Mouse (Mus musculus): ENCODE data around the gene Frmd4b. TPM values are rescaled to one million over a fixed set of nuclear protein-coding genes. Genes with fewer than 3 reads are reported as not detected.
A peak's percentile ranks its signal among the peaks of the same experiment; 100 is the strongest.

The Frmd4b gene
- polyA plus RNA-seq, 1 experiment from 2014 or later, result 13.7 TPM

GRCm38 (mm10) chr6:97289316-97289820, 328.0 kb downstream of the Frmd4b start:
- Histone ChIP-seq H3K27me3 (ENCODE audit: control insufficient read depth, insufficient read depth, low read length) (no peaks in the 10 kb centered on the region), H3K27ac (ENCODE audit: low read depth, low read length) (no peak overlapping the region), H3K36me3 (ENCODE audit: control insufficient read depth, insufficient read depth, low read length) (peaks cover 15% of the 10 kb centered on the region), H3K4me2 (replicated peaks; ENCODE audit: low read depth, low read length) (no peak overlapping the region), H3K9ac (ENCODE audit: low read depth, low read length) (no peak overlapping the region), H3K9me3 (ENCODE audit: control insufficient read depth, low read length) (no peaks in the 10 kb centered on the region), H3K4me3 (ENCODE audit: low read length) (no peak overlapping the region), H3K4me1 (ENCODE audit: control insufficient read depth, insufficient read depth, low read length) (no peaks in the 10 kb centered on the region)
- ATAC-seq (ENCODE audit: low FRiP score, low TSS enrichment), result no peak
- WGBS, result 68% methylated on average over 10 of the region's 10 CpGs

DNA sequence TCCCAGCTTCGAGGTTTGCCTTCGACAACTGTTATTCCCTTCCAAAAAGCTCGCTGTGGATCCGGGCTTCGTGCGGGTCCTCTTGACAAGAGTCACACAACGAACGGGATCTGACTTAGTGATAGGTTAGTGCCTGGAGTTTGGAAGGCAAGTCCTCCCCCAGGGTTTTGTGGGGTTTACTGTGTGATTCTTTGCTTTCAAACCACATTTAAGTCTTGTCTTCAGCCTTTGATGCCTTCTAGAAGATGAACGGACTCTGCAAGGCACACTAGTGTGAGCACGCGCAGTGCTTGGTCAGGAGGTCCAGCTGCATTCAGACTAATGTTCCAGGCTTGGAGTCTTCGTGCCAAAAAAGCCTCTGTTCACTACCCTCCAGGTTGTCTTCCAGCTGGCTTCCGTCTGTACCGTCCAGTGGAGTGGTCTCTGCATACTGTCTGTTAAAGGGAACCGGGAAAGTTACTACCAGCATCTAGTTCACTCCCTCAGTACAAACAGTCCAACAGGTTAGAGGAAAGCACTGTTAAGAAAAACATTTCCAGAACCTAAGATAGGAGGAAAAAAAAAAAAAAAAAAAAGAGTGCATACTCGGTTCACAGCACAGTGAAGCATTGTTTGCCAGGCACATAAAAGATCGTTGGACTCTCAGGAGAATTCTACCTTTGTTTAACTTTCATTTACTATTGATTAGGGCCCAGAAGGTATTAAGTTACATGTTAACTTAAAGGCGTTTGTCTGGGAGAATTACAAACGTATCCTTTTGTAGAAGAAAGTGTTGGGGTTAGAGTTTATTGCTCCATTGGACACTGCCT, 329.1 kb downstream of the Frmd4b start:
- WGBS, result 67% methylated on average over 19 of the region's 19 CpGs
- Histone ChIP-seq H3K27me3 (ENCODE audit: control insufficient read depth, insufficient read depth, low read length) (no peaks in the 10 kb centered on the region), H3K36me3 (ENCODE audit: control insufficient read depth, insufficient read depth, low read length) (peaks cover 15% of the 10 kb centered on the region), H3K4me2 (replicated peaks; ENCODE audit: low read depth, low read length) (no peak overlapping the region), H3K9me3 (ENCODE audit: control insufficient read depth, low read length) (no peaks in the 10 kb centered on the region), H3K4me3 (ENCODE audit: low read length) (no peak overlapping the region), H3K27ac (ENCODE audit: low read depth, low read length) (no peak overlapping the region), H3K4me1 (ENCODE audit: control insufficient read depth, insufficient read depth, low read length) (no peaks in the 10 kb centered on the region), H3K9ac (ENCODE audit: low read depth, low read length) (no peak overlapping the region)
- ATAC-seq (ENCODE audit: low FRiP score, low TSS enrichment), result no peak

GRCm38 (mm10) chr6:97286332-97286731, 331.0 kb downstream of the Frmd4b start:
- Histone ChIP-seq H3K4me2 (replicated peaks; ENCODE audit: low read depth, low read length) (no peak overlapping the region), H3K27me3 (ENCODE audit: control insufficient read depth, insufficient read depth, low read length) (no peaks in the 10 kb centered on the region), H3K9ac (ENCODE audit: low read depth, low read length) (no peak overlapping the region), H3K36me3 (ENCODE audit: control insufficient read depth, insufficient read depth, low read length) (peaks cover 13% of the 10 kb centered on the region), H3K27ac (ENCODE audit: low read depth, low read length) (no peak overlapping the region), H3K9me3 (ENCODE audit: control insufficient read depth, low read length) (no peaks in the 10 kb centered on the region), H3K4me1 (ENCODE audit: control insufficient read depth, insufficient read depth, low read length) (no peaks in the 10 kb centered on the region), H3K4me3 (ENCODE audit: low read length) (no peak overlapping the region)
- WGBS, result 85% methylated on average over 5 of the region's 5 CpGs
- no peak for ATAC-seq (ENCODE audit: low FRiP score, low TSS enrichment)

DNA sequence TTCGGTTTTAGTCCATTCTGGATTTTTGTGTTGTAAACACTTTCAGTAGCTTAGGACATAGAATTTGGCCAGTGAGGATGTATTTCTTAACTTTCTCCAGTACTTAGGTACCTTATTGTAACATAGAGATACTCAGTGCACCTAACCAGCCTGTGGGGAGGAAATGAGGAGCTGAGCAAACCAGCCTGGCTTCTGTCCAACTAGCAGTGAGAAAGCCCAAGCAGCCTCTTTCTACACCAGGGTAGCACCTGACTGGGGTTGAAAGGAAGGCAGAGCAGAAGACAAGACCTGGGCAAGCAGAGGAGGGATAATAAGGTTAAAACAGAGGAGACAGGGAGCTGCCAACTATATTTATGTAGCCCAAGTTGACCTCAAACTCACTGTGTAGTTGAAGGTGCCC, 333.7 kb downstream of the Frmd4b start:
- Histone ChIP-seq H3K27me3 (ENCODE audit: control insufficient read depth, insufficient read depth, low read length) (no peaks in the 10 kb centered on the region), H3K4me3 (ENCODE audit: low read length) (no peak overlapping the region), H3K4me1 (ENCODE audit: control insufficient read depth, insufficient read depth, low read length) (no peaks in the 10 kb centered on the region), H3K9ac (ENCODE audit: low read depth, low read length) (no peak overlapping the region), H3K36me3 (ENCODE audit: control insufficient read depth, insufficient read depth, low read length) (peaks cover 13% of the 10 kb centered on the region), H3K9me3 (ENCODE audit: control insufficient read depth, low read length) (no peaks in the 10 kb centered on the region), H3K4me2 (replicated peaks; ENCODE audit: low read depth, low read length) (no peak overlapping the region), H3K27ac (ENCODE audit: low read depth, low read length) (no peak overlapping the region)
- 93% methylated on average over 1 of the region's 1 CpGs for WGBS
- ATAC-seq (ENCODE audit: low FRiP score, low TSS enrichment), result no peak

DNA sequence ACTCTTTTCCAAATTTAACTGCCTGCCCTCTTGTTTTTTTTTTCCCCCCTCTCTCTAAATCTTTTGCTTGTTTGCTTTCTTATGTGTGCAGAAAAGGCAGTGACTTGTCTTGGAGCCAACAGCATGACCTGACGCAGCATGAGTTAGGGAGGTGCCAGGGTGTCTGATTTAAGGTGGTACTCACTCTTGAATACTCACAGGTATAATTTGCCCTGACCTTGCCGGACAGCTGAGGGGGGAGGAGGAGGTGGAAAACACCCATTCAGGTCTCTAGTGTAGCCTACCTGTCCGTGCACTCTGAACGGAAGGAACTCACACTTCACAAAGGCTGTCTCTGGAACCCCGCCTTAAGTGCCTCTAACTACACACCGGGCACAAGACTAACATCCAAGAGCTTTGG, 338.5 kb downstream of the Frmd4b start:
- no peak for ATAC-seq (ENCODE audit: low FRiP score, low TSS enrichment)
- Histone ChIP-seq H3K27ac (ENCODE audit: low read depth, low read length) (no peak overlapping the region), H3K36me3 (ENCODE audit: control insufficient read depth, insufficient read depth, low read length) (no peaks in the 10 kb centered on the region), H3K4me3 (ENCODE audit: low read length) (no peak overlapping the region), H3K4me2 (replicated peaks; ENCODE audit: low read depth, low read length) (no peak overlapping the region), H3K9ac (ENCODE audit: low read depth, low read length) (no peak overlapping the region), H3K9me3 (ENCODE audit: control insufficient read depth, low read length) (no peaks in the 10 kb centered on the region), H3K27me3 (ENCODE audit: control insufficient read depth, insufficient read depth, low read length) (no peaks in the 10 kb centered on the region), H3K4me1 (ENCODE audit: control insufficient read depth, insufficient read depth, low read length) (peaks cover 7% of the 10 kb centered on the region)
- WGBS, result 37% methylated on average over 6 of the region's 6 CpGs

DNA sequence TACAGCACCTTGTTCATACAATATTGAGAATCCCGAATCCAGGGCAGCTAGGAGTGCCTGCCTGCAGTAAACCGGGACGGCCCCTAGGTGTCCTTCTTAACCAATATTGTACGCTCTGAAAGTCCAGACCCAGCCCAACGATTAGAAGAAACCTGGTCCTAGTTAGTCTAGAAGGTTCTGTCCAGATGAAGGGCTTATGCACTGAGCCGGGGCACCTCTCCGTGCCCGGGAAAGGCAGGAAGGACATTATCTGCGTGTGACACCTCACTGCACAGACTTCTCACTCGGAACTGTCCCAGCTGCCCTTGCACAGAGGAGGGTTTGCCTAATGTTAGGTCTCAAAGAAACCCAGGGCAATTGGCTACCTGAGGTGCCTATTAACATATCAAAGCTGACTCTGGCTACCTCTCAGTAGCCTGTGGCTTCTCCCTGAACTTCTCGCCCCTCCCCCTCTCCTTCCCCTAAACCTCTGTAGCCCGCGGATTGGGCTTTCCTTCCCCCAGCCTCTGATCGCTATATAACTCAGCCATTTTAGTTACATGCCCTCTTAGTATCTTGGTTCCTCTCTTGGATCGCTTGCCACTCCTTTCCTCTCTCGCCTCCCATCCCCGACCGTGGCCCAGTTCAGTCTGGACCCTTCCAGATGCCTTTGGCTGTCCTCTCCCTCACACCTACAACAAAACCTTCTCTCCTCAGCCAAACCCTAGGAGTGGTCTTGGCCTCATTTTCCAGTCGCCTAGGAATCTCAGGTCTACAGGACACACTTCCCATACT, 339.1 kb downstream of the Frmd4b start:
- Histone ChIP-seq H3K36me3 (ENCODE audit: control insufficient read depth, insufficient read depth, low read length) (no peaks in the 10 kb centered on the region), H3K4me2 (replicated peaks; ENCODE audit: low read depth, low read length) (peak overlapping the region; percentile 61), H3K9ac (ENCODE audit: low read depth, low read length) (peak overlapping the region; percentile 29; the same call in 1 of the 2 replicates), H3K4me1 (ENCODE audit: control insufficient read depth, insufficient read depth, low read length) (peaks cover 7% of the 10 kb centered on the region), H3K9me3 (ENCODE audit: control insufficient read depth, low read length) (no peaks in the 10 kb centered on the region), H3K4me3 (ENCODE audit: low read length) (peak overlapping the region; percentile 30), H3K27ac (ENCODE audit: low read depth, low read length) (0 out of 2 replicates have a peak overlapping the region, but pooled peaks have one; percentile 30), H3K27me3 (ENCODE audit: control insufficient read depth, insufficient read depth, low read length) (no peaks in the 10 kb centered on the region)
- WGBS, result 4% methylated on average over 18 of the region's 19 CpGs
- peak; percentile 84 for ATAC-seq (ENCODE audit: low FRiP score, low TSS enrichment)

DNA sequence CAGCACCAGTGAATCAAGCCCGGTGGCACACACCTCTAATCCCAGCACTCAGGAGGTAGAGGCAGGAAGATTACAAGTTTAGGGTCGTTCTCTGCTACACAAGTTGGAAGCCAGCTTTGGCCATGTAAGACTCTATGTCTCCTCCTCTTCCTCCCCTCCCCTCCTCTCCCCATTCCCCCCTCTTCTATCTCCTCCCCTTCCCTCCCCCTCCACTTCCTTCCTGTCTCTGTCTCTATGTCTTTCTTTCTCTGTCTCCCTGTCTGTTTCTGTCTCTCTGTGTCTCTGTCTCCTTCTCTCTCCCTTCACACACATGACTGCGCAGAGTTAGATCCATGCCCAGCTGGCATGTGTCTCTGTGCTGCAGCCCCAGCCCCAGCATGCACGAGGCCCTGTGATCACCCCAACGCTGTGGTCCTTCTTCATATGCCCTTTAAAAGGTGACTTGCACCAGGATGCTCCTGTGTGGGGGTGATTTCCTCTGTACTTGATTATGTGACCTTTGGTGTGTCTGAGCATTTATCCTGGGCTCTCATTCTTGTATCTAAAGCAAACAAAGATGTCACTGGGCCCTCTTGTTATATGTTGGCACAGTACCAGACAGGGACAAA, 340.3 kb downstream of the Frmd4b start:
- no peak overlapping the region for H3K9ac ChIP-seq (ENCODE audit: low read depth, low read length)
- H3K4me3 ChIP-seq (ENCODE audit: low read length), result no peak overlapping the region
- no peaks in the 10 kb centered on the region for H3K27me3 ChIP-seq (ENCODE audit: control insufficient read depth, insufficient read depth, low read length)
- H3K36me3 ChIP-seq (ENCODE audit: control insufficient read depth, insufficient read depth, low read length), result no peaks in the 10 kb centered on the region
- H3K9me3 ChIP-seq (ENCODE audit: control insufficient read depth, low read length), result no peaks in the 10 kb centered on the region
- no peak overlapping the region for H3K27ac ChIP-seq (ENCODE audit: low read depth, low read length)
- no peak for ATAC-seq (ENCODE audit: low FRiP score, low TSS enrichment)
- 62% methylated on average over 5 of the region's 5 CpGs for WGBS
- H3K4me2 ChIP-seq (replicated peaks; ENCODE audit: low read depth, low read length), result no peak overlapping the region
- peaks cover 7% of the 10 kb centered on the region for H3K4me1 ChIP-seq (ENCODE audit: control insufficient read depth, insufficient read depth, low read length)

DNA sequence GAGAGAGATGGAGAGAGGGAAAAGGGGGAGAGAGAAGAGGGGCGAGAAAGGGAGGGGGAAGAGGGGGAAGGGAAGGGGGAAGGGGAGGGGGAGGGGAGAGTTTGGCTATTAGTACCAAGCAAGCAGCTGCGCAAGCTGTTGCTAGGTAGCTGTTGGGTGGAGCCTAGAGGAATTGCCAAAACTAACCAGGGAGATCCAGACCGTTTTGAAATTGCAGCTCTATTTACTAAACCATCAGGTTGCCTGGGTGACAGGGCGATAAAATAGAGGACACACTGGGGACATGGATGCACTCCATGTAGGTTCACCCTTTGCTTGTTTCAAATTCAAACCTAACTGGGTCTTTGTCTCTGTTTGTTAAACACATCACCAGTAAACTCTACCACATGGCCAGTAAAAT, 341.0 kb downstream of the Frmd4b start:
- 39% methylated on average over 4 of the region's 4 CpGs for WGBS
- no peak overlapping the region; the same call in 1 of the 2 replicates for H3K4me2 ChIP-seq (replicated peaks; ENCODE audit: low read depth, low read length)
- H3K27ac ChIP-seq (ENCODE audit: low read depth, low read length), result no peak overlapping the region
- no peaks in the 10 kb centered on the region for H3K27me3 ChIP-seq (ENCODE audit: control insufficient read depth, insufficient read depth, low read length)
- no peaks in the 10 kb centered on the region for H3K36me3 ChIP-seq (ENCODE audit: control insufficient read depth, insufficient read depth, low read length)
- H3K4me3 ChIP-seq (ENCODE audit: low read length), result no peak overlapping the region
- no peak for ATAC-seq (ENCODE audit: low FRiP score, low TSS enrichment)
- H3K9me3 ChIP-seq (ENCODE audit: control insufficient read depth, low read length), result no peaks in the 10 kb centered on the region
- no peak overlapping the region for H3K9ac ChIP-seq (ENCODE audit: low read depth, low read length)
- H3K4me1 ChIP-seq (ENCODE audit: control insufficient read depth, insufficient read depth, low read length), result peaks cover 7% of the 10 kb centered on the region

All from kidney, embryonic 14.5 days (tissue).